Mouse (Mus musculus) granulocyte monocyte progenitor cell, adult 5-6 weeks (primary cell): ENCODE results near the gene Ube2h. TPM values are rescaled to one million over a fixed set of nuclear protein-coding genes. Genes with fewer than 3 reads are reported as not detected.

Experiments used
- ATAC-seq: replicated peaks from 2 replicates; pipeline ENCODE4 v1.8.0; 2016; ENCODE audit warnings: mild to moderate bottlenecking, moderate TSS enrichment, inconsistent platforms; ENCODE audit not compliant: poor library complexity, severe bottlenecking
- total RNA-seq, 2 experiments: library from RNA; stranded (forward) in 1 of 2; stranded (reverse) in 1 of 2; fragments of 200-712, 200-1000 nt in 1 of 2; fragments of >200 nt in 1 of 2; fragmentation: Nextera tagmentation in 1 of 2; gene quantifications; 2 replicates each; pipeline ENCODE4 v1.2.3; 2014 to 2017

Ube2h gene
- total RNA-seq, 2 experiments from 2014 or later = 4.4 to 6.4 TPM

DNA sequence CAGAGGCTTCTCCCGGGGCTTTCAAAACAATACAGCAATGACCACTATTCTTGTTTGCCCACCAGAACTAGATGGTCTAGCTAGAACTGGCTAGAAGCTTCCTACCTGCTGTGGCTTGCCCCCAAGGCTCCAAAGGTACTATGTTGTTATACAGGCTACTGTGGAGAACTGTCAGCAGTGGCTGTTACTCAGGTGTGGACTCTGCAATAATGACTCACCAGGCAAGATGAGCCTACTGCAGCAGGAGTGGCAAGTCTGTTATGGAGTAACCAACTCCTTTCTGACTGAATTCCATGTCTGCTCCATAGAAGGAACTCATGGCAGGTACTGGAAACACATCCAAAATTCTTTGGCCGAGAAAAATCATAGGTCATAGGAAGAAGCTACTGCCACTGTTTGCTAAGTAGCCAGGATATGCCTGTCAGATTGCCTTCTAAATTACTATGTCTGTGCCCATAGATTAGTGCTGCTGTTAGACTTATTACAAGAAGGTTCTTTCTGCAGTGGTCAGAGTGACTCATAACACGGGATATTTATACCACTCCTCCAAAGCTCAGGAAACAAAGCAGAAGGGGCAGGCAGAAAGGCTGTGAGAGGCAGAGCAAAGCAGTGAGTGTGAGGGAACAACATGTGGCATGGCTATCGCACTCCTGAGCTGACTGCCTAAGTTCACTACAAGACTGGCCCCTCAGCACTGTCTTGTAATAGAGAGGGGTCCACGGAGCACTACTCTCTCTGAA, 51.9 kb downstream of the Ube2h start:
- no peak for ATAC-seq

- ATAC-seq = no peak
These were observed 55.6 kb downstream of the Ube2h start for GRCm38 (mm10) chr6:30248708-30249107.

GRCm38 (mm10) chr6:30245940-30246339, 58.4 kb downstream of the Ube2h start:
- ATAC-seq = no peak

DNA sequence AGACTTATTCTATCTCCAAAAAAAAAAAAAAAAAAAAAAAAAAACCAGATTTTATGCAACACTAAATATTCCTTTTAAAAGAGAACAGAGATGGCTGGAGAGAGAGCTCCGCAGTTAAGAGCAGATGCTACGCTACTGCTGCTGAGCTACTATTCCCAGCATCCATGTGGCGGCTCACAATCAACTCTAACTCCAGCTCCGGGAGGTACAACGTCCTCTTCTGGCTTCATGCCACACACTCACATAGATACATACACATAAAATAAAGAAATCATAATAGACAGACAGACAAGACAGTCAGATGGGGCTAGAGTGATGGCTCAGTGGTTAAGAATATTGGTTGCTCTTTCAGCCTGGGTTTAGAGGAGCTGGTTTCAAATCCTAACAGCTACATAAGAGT, 58.9 kb downstream of the Ube2h start:
- ATAC-seq = no peak

- peak; percentile 86 for ATAC-seq
These were observed 60.9 kb downstream of the Ube2h start for GRCm38 (mm10) chr6:30243347-30244007.

DNA sequence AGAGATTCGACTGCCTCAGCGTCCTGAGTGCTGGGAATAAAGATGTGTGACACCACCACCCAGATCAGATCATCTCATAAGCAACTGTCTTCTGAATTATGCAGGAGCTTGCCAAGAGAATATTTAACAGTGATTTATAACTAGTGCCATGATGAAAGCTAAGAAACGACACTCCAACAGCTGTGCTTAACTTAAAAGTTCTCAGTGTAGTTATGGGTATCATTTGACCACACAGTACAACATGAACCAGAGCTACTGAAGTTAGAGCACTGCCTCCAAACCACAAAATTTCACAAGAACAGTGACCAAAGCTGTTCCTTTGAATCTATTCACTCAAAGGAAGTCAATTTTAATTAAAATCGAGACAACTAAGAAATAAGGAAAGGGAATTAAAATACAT, 61.4 kb downstream of the Ube2h start:
- ATAC-seq = peak; percentile 81

DNA sequence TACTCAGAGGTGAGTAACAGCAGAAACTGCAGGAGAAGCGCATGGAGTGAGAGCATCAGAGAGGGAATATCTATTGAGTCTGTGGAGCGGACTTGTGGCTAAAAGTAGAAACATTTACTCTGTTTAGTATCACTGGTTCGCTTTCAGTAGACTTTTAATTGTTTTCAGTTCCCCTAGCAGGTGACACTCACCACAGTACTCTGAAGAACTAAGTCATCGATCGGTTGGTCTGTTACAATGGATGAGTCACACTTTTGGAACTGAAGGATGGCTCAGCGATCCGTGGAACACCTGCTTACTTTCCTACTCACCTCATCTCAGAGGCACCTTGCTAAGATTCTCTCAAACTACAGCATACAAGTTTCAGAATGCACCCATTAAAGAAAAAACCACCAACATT, 64.2 kb downstream of the Ube2h start:
- ATAC-seq = no peak

DNA sequence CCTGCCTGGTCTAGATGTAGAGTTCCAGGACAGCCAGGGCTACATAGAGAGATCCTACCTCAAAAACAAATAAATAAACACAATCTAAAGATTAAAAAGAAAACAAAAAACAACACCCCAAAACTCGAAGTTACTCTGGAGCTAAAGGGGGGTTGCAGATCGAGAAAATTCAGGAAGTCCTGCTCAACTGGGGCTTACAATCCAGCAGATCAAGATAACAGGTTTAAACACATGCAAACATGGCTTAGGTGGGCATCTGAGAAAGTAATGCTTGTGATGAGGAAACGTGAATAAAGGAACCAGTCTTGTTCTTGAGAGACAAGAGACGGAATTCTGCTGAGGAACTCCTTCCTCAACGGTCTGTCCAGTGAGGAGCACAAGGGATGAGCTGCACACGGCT, 65.1 kb downstream of the Ube2h start:
- no peak for ATAC-seq

GRCm38 (mm10) chr6:30238079-30238478, 66.3 kb downstream of the Ube2h start:
- no peak for ATAC-seq

- no peak for ATAC-seq
These were observed 67.8 kb downstream of the Ube2h start for GRCm38 (mm10) chr6:30236564-30236963.

- no peak for ATAC-seq
These were observed 72.5 kb downstream of the Ube2h start for GRCm38 (mm10) chr6:30231758-30232293.

- 0 out of 2 replicates have a peak, but pooled peaks have one; percentile 27 for ATAC-seq
These were observed 74.1 kb downstream of the Ube2h start for GRCm38 (mm10) chr6:30230246-30230645.

GRCm38 (mm10) chr6:30228921-30229320, 75.4 kb downstream of the Ube2h start:
- ATAC-seq = peak; percentile 80

DNA sequence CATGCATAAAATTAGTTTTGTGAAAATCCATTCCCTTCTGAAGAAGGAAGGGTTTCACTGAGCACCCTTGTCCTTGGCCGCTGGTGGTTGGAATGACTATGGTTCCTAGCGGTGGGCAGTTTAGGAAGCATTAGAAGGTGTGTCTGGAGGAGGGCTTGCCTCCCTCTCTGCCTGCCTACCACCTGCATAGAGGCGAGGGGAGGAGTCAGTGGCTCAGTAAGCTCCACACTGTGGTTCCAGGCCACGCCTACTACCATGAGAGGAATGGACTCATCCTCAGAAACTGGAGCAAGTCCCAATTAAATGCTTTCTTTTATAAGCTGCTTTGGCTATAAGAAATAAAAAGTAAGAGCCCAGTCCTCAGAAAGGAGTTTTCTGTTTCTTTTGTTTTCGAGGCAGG, 76.0 kb downstream of the Ube2h start:
- ATAC-seq = no peak

DNA sequence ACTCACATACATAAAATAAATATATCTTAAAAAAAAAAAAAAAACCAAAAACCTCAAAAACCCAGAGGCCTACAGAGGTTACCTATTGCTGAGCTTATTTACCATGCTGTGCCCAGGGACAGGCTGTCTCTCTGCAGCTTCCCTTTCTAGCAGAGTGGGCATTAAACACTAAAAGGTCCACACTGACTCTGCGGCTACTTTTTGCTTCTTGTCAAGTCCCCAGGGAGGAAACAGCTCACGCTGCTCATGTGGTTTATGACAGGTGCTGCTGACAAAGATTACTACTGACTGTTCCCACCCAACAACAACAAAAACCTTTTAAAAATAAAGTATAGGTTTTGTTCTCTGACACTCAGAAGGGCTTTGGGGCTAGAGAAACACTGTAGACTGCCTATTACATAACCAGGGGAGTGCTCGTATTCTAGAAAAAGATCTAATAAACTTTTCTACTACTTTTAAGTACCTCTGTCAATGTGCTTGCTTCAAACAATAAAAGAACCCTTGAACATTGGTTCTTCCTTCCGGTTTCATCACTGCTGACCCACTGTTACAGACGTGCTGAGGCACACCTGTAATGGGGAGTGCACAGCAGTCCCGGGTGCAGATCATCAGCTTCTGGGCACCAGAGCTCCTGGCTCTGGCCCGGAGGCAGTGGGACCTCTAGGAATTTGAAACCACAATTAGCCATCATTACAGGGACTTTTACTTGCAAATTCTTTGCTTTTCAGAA, 77.2 kb downstream of the Ube2h start:
- no peak for ATAC-seq

GRCm38 (mm10) chr6:30224693-30225092, 79.6 kb downstream of the Ube2h start:
- no peak for ATAC-seq

DNA sequence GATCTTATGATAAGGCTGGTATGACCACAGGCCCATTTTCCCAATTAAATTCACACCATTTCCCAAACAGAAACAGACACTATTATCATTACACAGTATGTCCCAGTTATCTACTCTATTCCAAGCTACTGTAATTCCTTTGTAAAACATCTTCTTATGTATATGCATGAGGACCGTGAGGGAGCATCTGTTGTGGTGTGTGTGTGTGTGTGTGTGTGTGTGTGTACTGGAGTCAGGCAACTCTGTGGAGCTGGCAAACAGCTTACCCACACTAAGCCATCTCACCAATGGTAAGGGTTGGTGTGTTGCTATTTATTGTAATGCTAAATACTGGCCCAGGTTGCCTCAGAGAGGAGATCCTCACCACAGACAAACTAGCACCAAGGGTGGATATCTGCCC, 82.0 kb downstream of the Ube2h start:
- ATAC-seq = no peak

- no peak for ATAC-seq
These were observed 86.8 kb downstream of the Ube2h start for GRCm38 (mm10) chr6:30217581-30217980.

- ATAC-seq = no peak
These were observed 91.9 kb downstream of the Ube2h start for GRCm38 (mm10) chr6:30212468-30212867.

- no peak for ATAC-seq
These were observed 92.5 kb downstream of the Ube2h start for GRCm38 (mm10) chr6:30211641-30212455.
